Mouse (Mus musculus): Measurements from ENCODE around the gene Dbil5. TPM values are rescaled to one million over a fixed set of nuclear protein-coding genes. Genes with fewer than 3 reads are reported as not detected.
A peak's percentile ranks its signal among the peaks of the same experiment; 100 is the strongest.

Dbil5 gene
- total RNA-seq, 2 experiments from 2014 or later, result 0.85 to 0.90 TPM

DNA sequence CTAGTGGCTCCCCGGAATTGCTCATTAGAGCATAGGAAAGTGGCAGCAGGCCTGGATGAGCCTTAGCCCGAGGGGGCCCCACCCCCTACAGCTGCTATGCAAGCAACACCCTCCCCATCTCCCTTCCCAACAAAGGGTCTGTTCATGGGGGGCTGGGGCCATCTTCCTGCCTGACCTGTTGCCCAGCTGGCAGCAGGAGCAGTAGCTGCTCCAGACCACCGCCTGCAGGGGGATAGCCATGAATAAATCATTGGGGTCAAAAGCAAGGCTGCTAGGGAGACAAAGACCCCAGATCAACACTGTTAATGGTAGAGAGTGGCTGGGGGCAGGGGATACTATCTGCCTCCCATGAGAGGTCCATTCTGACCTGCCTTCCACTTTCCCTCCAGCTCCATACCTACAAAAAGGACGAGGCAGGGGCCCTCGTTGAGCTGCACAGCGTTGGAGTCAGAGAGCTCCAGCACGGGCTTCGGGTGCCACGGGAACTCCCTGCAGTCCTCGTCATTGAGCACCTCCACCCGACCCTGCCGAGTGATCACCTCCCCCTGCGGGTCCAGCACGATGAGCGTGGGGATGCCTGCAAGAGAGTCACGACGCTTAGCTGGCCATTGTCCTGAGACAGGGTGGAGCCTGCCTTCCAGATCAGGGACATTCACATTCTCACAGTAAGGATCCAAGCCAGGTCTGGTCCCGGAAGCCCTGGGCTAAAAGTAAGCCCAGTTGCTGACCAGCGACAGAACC lies 45.4 kb downstream of the Dbil5 start:
- intact Hi-C loops (cut with DNase I), result no loop called here

DNA sequence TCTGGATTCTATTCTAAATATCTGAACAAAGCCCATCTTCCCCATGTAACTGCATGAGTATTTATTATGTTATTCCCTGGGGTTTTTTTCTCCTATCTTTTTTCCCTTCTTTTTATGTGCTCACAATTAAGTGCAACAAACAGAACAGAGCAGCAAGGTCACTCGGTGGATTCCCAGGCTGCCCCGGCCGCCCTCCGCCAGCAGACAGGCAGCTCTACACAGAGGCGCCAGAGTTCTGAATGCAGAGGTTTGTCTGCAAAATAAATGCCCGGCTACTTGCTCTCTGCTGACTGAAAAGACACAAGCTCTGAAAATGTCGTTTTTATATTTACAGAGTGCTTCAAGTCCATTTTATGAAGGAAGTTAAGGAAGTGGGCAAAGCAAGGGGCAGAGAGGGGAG lies 50.1 kb downstream of the Dbil5 start:
- no peak for DNase-seq (ENCODE audit: low spot score in 2 of 2)
- intact Hi-C loops (cut with DNase I), result no loop called here

More for the DNA sequence above, 45.4 kb downstream of the Dbil5 start:
- no peak for DNase-seq (ENCODE audit: low spot score in 2 of 2)

DNA sequence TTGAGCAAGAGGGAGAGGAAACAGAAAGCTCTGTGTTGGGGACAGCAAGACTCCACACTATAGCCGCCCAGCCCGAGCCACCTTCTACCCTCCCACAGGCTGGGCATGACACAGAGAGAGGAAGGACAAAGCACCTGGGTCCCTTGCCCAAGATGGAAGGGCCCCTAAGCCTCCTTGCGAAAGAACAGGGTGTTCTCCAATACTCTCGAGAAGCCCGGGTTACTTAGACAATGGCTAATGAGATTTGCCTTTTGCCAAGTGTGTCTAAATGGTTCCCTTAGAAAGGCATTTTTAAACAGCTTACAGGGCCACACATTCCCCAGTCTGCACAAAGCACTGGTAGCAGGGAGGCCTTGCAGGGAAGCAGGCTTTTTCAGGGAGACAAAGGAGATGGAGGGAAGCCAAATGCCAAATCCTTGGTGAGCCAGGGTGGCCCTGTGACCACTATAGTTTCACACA lies 50.6 kb downstream of the Dbil5 start:
- DNase-seq (ENCODE audit: low spot score in 2 of 2), result peak in 1 of 2 experiments; percentile 54
- intact Hi-C loops (cut with DNase I), result no loop called here

Other genes with a start within 250 kb of the Dbil5 start
- 1 to 10 TPM; 3.8 to 6.8 TPM for gene 1700016K19Rik, start 217.7 kb upstream of the Dbil5 start, total RNA-seq (2021)
- gene Rflnb, start 189.8 kb upstream of the Dbil5 start, total RNA-seq (2021), result 10 to 100 TPM; 14.3 to 15.8 TPM
- gene Vps53, start 38.0 kb upstream of the Dbil5 start, total RNA-seq (2021), result 10 to 100 TPM; 67.5 to 77.7 TPM
- 10 to 100 TPM; 17.4 to 17.6 TPM for gene Fam57a, start 37.9 kb upstream of the Dbil5 start, total RNA-seq (2021)
- gene Gemin4, start 56 bp downstream of the Dbil5 start, total RNA-seq (2021), result 1 to 10 TPM; 5.7 to 8.3 TPM
- gene Mrm3, start 26.1 kb downstream of the Dbil5 start, total RNA-seq (2021), result 10 to 100 TPM; 15.0 to 15.1 TPM
- gene Glod4, start 26.1 kb downstream of the Dbil5 start, total RNA-seq (2021), result 10 to 100 TPM; 44.5 to 46.3 TPM
- gene Nxn, start 181.5 kb downstream of the Dbil5 start, total RNA-seq (2021), result 10 to 100 TPM; 10.1 to 12.2 TPM
- 10 to 100 TPM; 38.0 to 40.1 TPM for gene Timm22, start 189.3 kb downstream of the Dbil5 start, total RNA-seq (2021)